Mouse (Mus musculus): Measurements from ENCODE around the gene Rilp. TPM values are rescaled to one million over a fixed set of nuclear protein-coding genes. Genes with fewer than 3 reads are reported as not detected.
A peak's percentile ranks its signal among the peaks of the same experiment; 100 is the strongest.

The Rilp gene
- polyA plus RNA-seq, 2 experiments, result 1.6 to 2.0 TPM

- Histone ChIP-seq H3K9ac (replicated peaks) (0 out of 2 replicates have a peak overlapping the region, but pooled peaks have one; percentile 10), H3K4me1 (replicated peaks; ENCODE audit: control insufficient read depth in 2 of 2, insufficient read depth in 2 of 2, low read length in 1 of 2) (peaks cover 23 to 28% of the 10 kb centered on the region in 2 experiments), H3K36me3 (replicated peaks; ENCODE audit: control insufficient read depth, insufficient read depth, low read depth) (no peaks in the 10 kb centered on the region), H3K27me3 (ENCODE audit: control insufficient read depth, insufficient read depth, low read length) (no peaks in the 10 kb centered on the region), H3K27ac (no peak overlapping the region), H3K4me2 (ENCODE audit: low read depth) (peak overlapping the region; percentile 0; the same call in 1 of the 2 replicates), H3K9me3 (ENCODE audit: control insufficient read depth, low read length) (no peaks in the 10 kb centered on the region), H3K4me3 (ENCODE audit: insufficient read depth in 1 of 2, low read depth in 2 of 2, low read length in 2 of 2) (no peak overlapping the region; a peak in 1 of 4 replicates)
- 36% methylated on average over 11 of the region's 11 CpGs for WGBS (ENCODE audit: insufficient replicate concordance)
- ATAC-seq (ENCODE audit: insufficient read depth) (0 out of 2 replicates have a peak, but pooled peaks have one; percentile 40), DNase-seq (ENCODE audit: low read depth in 3 of 3, low spot score in 3 of 3) (no peak)
- TF ChIP-seq EP300 (IDR thresholded peaks at IDR 0.05; ENCODE audit: low read depth) (no peak), CTCF (IDR thresholded peaks at IDR 0.05; ENCODE audit: low read depth) (no peak)
Observed at GRCm38 (mm10) chr11:75472469-75473081, 37.3 kb upstream of the Rilp start.

- H3K9me3 ChIP-seq (ENCODE audit: control insufficient read depth, low read length), result no peaks in the 10 kb centered on the region
- peaks cover 18 to 22% of the 10 kb centered on the region in 2 experiments for H3K4me1 ChIP-seq (replicated peaks; ENCODE audit: control insufficient read depth in 2 of 2, insufficient read depth in 2 of 2, low read length in 1 of 2)
- H3K4me3 ChIP-seq (ENCODE audit: insufficient read depth in 1 of 2, low read depth in 2 of 2, low read length in 2 of 2), result no peak overlapping the region
- H3K36me3 ChIP-seq (replicated peaks; ENCODE audit: control insufficient read depth, insufficient read depth, low read depth), result no peaks in the 10 kb centered on the region
- DNase-seq (ENCODE audit: low read depth in 3 of 3, low spot score in 3 of 3) (no peak), ATAC-seq (ENCODE audit: insufficient read depth) (no peak)
- H3K27ac ChIP-seq, result no peak overlapping the region
- H3K9ac ChIP-seq (replicated peaks), result 0 out of 2 replicates have a peak overlapping the region, but pooled peaks have one; percentile 7
- WGBS (ENCODE audit: insufficient replicate concordance), result 73% methylated on average over 7 of the region's 7 CpGs
- TF ChIP-seq CTCF (IDR thresholded peaks at IDR 0.05; ENCODE audit: low read depth) (no peak), EP300 (IDR thresholded peaks at IDR 0.05; ENCODE audit: low read depth) (no peak)
- no peaks in the 10 kb centered on the region for H3K27me3 ChIP-seq (ENCODE audit: control insufficient read depth, insufficient read depth, low read length)
- 0 out of 2 replicates have a peak overlapping the region, but pooled peaks have one; percentile 0 for H3K4me2 ChIP-seq (ENCODE audit: low read depth)
Observed at GRCm38 (mm10) chr11:75473376-75473775, 36.5 kb upstream of the Rilp start.

GRCm38 (mm10) chr11:75486192-75486591, 23.7 kb upstream of the Rilp start:
- peak overlapping the region in 1 of 2 experiments; percentile 100; a peak in 2 of 4 replicates for H3K4me3 ChIP-seq (ENCODE audit: insufficient read depth in 1 of 2, low read depth in 2 of 2, low read length in 2 of 2)
- 19% methylated on average over 3 of the region's 3 CpGs for WGBS (ENCODE audit: insufficient replicate concordance)
- peaks cover 8 to 11% of the 10 kb centered on the region in 2 experiments for H3K4me1 ChIP-seq (replicated peaks; ENCODE audit: control insufficient read depth in 2 of 2, insufficient read depth in 2 of 2, low read length in 1 of 2)
- no peak overlapping the region for H3K9ac ChIP-seq (replicated peaks)
- no peak for DNase-seq (ENCODE audit: low read depth in 3 of 3, low spot score in 3 of 3)
- H3K4me2 ChIP-seq (ENCODE audit: low read depth), result peak overlapping the region; percentile 44
- H3K27me3 ChIP-seq (ENCODE audit: control insufficient read depth, insufficient read depth, low read length), result no peaks in the 10 kb centered on the region
- H3K9me3 ChIP-seq (ENCODE audit: control insufficient read depth, low read length), result no peaks in the 10 kb centered on the region
- H3K27ac ChIP-seq, result no peak overlapping the region
- H3K36me3 ChIP-seq (replicated peaks; ENCODE audit: control insufficient read depth, insufficient read depth, low read depth), result peaks cover 26% of the 10 kb centered on the region
- TF ChIP-seq CTCF (IDR thresholded peaks at IDR 0.05; ENCODE audit: low read depth), result no peak
- no peak for TF ChIP-seq EP300 (IDR thresholded peaks at IDR 0.05; ENCODE audit: low read depth)
- ATAC-seq (ENCODE audit: insufficient read depth), result no peak

- H3K4me3 ChIP-seq (ENCODE audit: insufficient read depth in 1 of 2, low read depth in 2 of 2, low read length in 2 of 2), result peak within 1 kb of the TSS; percentile 74 to 100
- no peaks in the 10 kb centered on the region for H3K27me3 ChIP-seq (ENCODE audit: control insufficient read depth, insufficient read depth, low read length)
- peaks cover 31% of the 10 kb centered on the region for H3K36me3 ChIP-seq (replicated peaks; ENCODE audit: control insufficient read depth, insufficient read depth, low read depth)
- ATAC-seq (ENCODE audit: insufficient read depth), result peak; percentile 98
- peak within 1 kb of the TSS; percentile 99 for H3K4me2 ChIP-seq (ENCODE audit: low read depth)
- H3K4me1 ChIP-seq (replicated peaks; ENCODE audit: control insufficient read depth in 2 of 2, insufficient read depth in 2 of 2, low read length in 1 of 2), result peaks cover 8 to 11% of the 10 kb centered on the region in 2 experiments
- H3K9ac ChIP-seq (replicated peaks), result peak within 1 kb of the TSS; percentile 97
- H3K9me3 ChIP-seq (ENCODE audit: control insufficient read depth, low read length), result no peaks in the 10 kb centered on the region
- H3K27ac ChIP-seq, result peak within 1 kb of the TSS; percentile 55
- TF ChIP-seq EP300 (IDR thresholded peaks at IDR 0.05; ENCODE audit: low read depth), result no peak
- no peak for TF ChIP-seq CTCF (IDR thresholded peaks at IDR 0.05; ENCODE audit: low read depth)
- WGBS (ENCODE audit: insufficient replicate concordance), result under 1% methylated on average over 52 of the region's 52 CpGs
- DNase-seq (ENCODE audit: low read depth in 3 of 3, low spot score in 3 of 3), result peak; percentile 96 to 97 (median 97)
Observed at GRCm38 (mm10) chr11:75486601-75487285, 23.2 kb upstream of the Rilp start, which contains the start of gene Prpf8. TSS of gene Prpf8 (plus strand) at chr11:75486816.

GRCm38 (mm10) chr11:75487496-75487895, 22.4 kb upstream of the Rilp start:
- Histone ChIP-seq H3K9ac (replicated peaks) (peak overlapping the region; percentile 97), H3K27me3 (ENCODE audit: control insufficient read depth, insufficient read depth, low read length) (no peaks in the 10 kb centered on the region), H3K4me3 (ENCODE audit: insufficient read depth in 1 of 2, low read depth in 2 of 2, low read length in 2 of 2) (peak overlapping the region; percentile 74 to 100), H3K36me3 (replicated peaks; ENCODE audit: control insufficient read depth, insufficient read depth, low read depth) (peaks cover 39% of the 10 kb centered on the region), H3K4me2 (ENCODE audit: low read depth) (peak overlapping the region; percentile 99), H3K27ac (no peak overlapping the region), H3K9me3 (ENCODE audit: control insufficient read depth, low read length) (no peaks in the 10 kb centered on the region), H3K4me1 (replicated peaks; ENCODE audit: control insufficient read depth in 2 of 2, insufficient read depth in 2 of 2, low read length in 1 of 2) (peaks cover 8 to 11% of the 10 kb centered on the region in 2 experiments)
- TF ChIP-seq CTCF (IDR thresholded peaks at IDR 0.05; ENCODE audit: low read depth) (no peak), EP300 (IDR thresholded peaks at IDR 0.05; ENCODE audit: low read depth) (no peak)
- DNase-seq (ENCODE audit: low read depth in 3 of 3, low spot score in 3 of 3) (no peak), ATAC-seq (ENCODE audit: insufficient read depth) (no peak)
- WGBS (ENCODE audit: insufficient replicate concordance), result 13% methylated on average over 6 of the region's 6 CpGs

Measured in liver, embryonic 14.5 days (tissue).